Mouse (Mus musculus) midbrain, embryonic 12.5 days (tissue): ENCODE data around the gene Slamf9. TPM values are rescaled to one million over a fixed set of nuclear protein-coding genes. Genes with fewer than 3 reads are reported as not detected.
A peak's percentile ranks its signal among the peaks of the same experiment; 100 is the strongest.

Experiments
- ATAC-seq: fragments of 200-750 bp; cut with Nextera tagmentation; 2 replicates; pipeline ENCODE4 v1.8.0; 2017; ENCODE audit warnings: low read depth, moderate TSS enrichment, moderate library complexity; ENCODE audit not compliant: low FRiP score
- H3K27ac ChIP-seq: fragments of 300-500 bp; sonication (generic); replicated peaks from 2 replicates; pipeline ENCODE4 v1.5.1; 2016; ENCODE audit warnings: mild to moderate bottlenecking
- H3K27me3 ChIP-seq: fragments of 300-500 bp; sonication (generic); 2 replicates; pipeline ENCODE4 v1.6.1; 2016; ENCODE audit warnings: mild to moderate bottlenecking
- H3K36me3 ChIP-seq: fragments of 300-500 bp; sonication (generic); 2 replicates; pipeline ENCODE4 v1.6.1; 2016
- H3K4me1 ChIP-seq: fragments of 300-500 bp; sonication (generic); 2 replicates; pipeline ENCODE4 v1.6.1; 2016
- H3K4me2 ChIP-seq: fragments of 300-500 bp; sonication (generic); replicated peaks from 2 replicates; pipeline ENCODE4 v1.6.1; 2016; ENCODE audit warnings: mild to moderate bottlenecking, moderate library complexity
- H3K4me3 ChIP-seq: fragments of 300-500 bp; sonication (generic); 2 replicates; pipeline ENCODE4 v1.5.1; 2016; ENCODE audit warnings: mild to moderate bottlenecking
- H3K9ac ChIP-seq: fragments of 300-500 bp; sonication (generic); replicated peaks from 2 replicates; pipeline ENCODE4 v1.6.1; 2016; ENCODE audit warnings: mild to moderate bottlenecking, moderate library complexity
- H3K9me3 ChIP-seq: fragments of 300-500 bp; sonication (generic); 2 replicates; pipeline ENCODE4 v1.6.1; 2016; ENCODE audit warnings: mild to moderate bottlenecking
- WGBS: fragments of 180-500 bp; shearing (Covaris S2); methylation state at CpG from one replicate; pipeline ENCODE4 v1.1.7; 2016; 5-methylcytosine and 5-hydroxymethylcytosine counted together
- polyA plus RNA-seq: library from polyadenylated mRNA; unstranded; fragments of >200 nt; fragmentation: Nextera tagmentation; extraction: Ambion mirVana; gene quantifications from 2 replicates; pipeline ENCODE4 v1.2.1, GENCODE M21; 2016

The Slamf9 gene
- polyA plus RNA-seq, 1 experiment from 2014 or later = 0.18 TPM

DNA sequence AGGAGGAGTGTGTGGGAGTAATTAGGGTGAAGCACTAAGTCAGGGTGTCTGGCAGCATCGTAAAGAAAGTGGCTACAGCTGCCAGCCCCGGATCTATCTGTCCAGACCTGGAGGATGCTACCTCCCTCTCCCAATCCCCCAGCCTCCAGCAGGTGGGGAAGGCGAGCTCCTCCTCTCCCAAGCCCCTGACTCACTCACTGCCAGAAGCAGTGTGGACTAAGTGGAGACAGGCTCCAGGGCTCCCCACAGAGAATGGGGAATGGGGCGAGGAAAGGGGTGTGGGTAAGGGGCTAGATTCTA lies 8.2 kb downstream of the Slamf9 start:
- H3K4me3 ChIP-seq = peak overlapping the region; percentile 73
- peak overlapping the region; percentile 94 for H3K4me2 ChIP-seq
- H3K36me3 ChIP-seq = peaks cover under 1% of the 10 kb centered on the region
- no peak for ATAC-seq
- peak overlapping the region; percentile 68 for H3K27ac ChIP-seq
- H3K4me1 ChIP-seq = peaks cover 53% of the 10 kb centered on the region
- H3K27me3 ChIP-seq = peaks cover 18% of the 10 kb centered on the region
- peak overlapping the region; percentile 80 for H3K9ac ChIP-seq
- H3K9me3 ChIP-seq = no peaks in the 10 kb centered on the region
- WGBS = 11% methylated on average over 4 of the region's 4 CpGs

DNA sequence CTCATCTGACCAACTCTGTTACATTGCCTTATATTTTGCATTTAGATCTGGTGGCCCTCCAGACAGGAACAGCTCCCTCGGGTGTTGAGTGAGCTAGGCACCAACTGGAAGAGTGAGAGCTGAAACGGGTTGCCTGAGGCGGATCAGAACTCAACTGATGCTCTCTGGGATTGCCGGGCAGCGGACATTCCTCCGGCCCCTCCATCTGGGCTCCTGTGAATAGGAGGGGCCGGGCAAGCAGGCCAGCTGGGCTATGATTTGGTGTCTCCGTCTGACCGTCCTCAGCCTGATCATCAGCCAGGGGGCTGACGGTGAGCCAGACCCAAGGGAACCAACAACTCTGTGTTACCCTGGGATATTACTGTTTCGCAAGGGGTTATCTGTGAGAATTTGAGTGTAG lies 9.1 kb downstream of the Slamf9 start:
- Histone ChIP-seq H3K27me3 (peaks cover 13% of the 10 kb centered on the region), H3K36me3 (peaks cover 10% of the 10 kb centered on the region), H3K27ac (no peak overlapping the region; the same call in 1 of the 2 replicates), H3K9ac (peak overlapping the region; percentile 80), H3K4me3 (peak overlapping the region; percentile 73), H3K4me2 (peak overlapping the region; percentile 94), H3K9me3 (no peaks in the 10 kb centered on the region), H3K4me1 (peaks cover 58% of the 10 kb centered on the region)
- ATAC-seq = no peak
- WGBS = 27% methylated on average over 11 of the region's 11 CpGs

DNA sequence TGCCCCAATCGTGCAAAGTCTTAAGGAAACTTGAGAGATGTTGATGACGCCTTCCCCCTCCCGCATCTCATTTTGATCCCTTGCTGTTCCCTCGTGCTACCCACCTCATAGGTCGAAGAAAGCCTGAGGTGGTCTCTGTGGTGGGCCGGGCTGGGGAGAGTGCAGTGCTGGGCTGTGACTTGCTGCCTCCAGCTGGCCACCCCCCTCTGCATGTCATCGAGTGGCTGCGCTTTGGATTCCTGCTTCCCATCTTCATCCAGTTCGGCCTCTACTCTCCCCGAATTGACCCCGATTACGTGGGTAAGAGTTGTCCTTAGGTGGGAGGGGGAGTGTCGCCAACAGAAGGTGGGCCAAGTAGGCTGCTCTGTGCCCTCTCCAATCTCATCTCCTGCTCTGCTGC lies 9.5 kb downstream of the Slamf9 start:
- Histone ChIP-seq H3K27ac (no peak overlapping the region; the same call in 1 of the 2 replicates), H3K27me3 (peaks cover 10% of the 10 kb centered on the region), H3K9me3 (no peaks in the 10 kb centered on the region), H3K4me2 (peak overlapping the region; percentile 94), H3K4me3 (peak overlapping the region; percentile 73), H3K9ac (peak overlapping the region; percentile 80), H3K36me3 (peaks cover 14% of the 10 kb centered on the region), H3K4me1 (peaks cover 58% of the 10 kb centered on the region)
- no peak for ATAC-seq
- 59% methylated on average over 13 of the region's 13 CpGs for WGBS

DNA sequence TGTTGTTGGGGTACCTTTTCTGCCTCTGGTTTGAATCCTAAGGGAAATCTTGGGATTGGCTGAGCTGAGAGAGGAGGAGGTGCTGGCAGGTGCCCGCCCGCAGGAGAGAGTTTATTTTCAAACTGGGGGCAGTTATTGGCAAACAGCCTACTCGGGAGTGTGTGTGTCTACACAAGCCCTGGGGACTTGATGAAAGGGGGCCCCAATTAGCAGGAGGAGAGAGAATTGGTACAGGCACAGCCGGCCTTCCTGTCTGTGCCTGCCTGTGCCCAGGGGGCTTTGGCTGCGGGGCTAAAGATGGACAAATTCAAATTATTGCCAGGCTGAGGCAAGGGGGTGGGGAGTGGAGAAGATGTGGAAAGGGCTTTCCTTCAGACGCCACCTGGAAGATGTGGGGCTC lies 10.7 kb downstream of the Slamf9 start:
- H3K4me3 ChIP-seq = peak overlapping the region; percentile 73
- peak overlapping the region; percentile 94 for H3K4me2 ChIP-seq
- WGBS = 11% methylated on average over 6 of the region's 6 CpGs
- H3K36me3 ChIP-seq = peaks cover 17% of the 10 kb centered on the region
- H3K27me3 ChIP-seq = peaks cover 4% of the 10 kb centered on the region
- peaks cover 64% of the 10 kb centered on the region for H3K4me1 ChIP-seq
- H3K9me3 ChIP-seq = no peaks in the 10 kb centered on the region
- peak; percentile 0; the same call in 1 of the 2 replicates for ATAC-seq
- peak overlapping the region; percentile 72 for H3K27ac ChIP-seq
- H3K9ac ChIP-seq = peak overlapping the region; percentile 80; the same call in 1 of the 2 replicates

DNA sequence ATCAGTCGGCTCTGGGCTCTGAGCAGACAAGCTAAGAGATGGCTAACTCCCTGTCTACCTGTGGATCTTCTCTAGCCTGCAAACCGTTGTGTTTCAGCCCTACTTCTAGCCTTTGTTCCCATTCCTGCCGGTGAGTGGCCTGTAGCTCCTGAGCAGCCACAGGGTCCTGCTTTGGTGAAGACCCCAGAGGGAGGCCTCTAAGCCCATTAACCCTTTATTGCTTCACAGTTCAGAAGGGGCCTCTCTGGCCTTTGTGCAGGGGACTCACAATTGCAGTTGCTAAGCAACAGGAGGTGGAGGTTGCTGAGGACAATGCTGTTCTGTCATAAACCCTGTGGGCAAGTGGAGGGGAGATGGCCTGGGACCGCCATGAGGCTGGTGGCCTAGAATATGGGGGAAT lies 11.1 kb downstream of the Slamf9 start:
- peaks cover 63% of the 10 kb centered on the region for H3K4me1 ChIP-seq
- H3K4me3 ChIP-seq = peak overlapping the region; percentile 73
- WGBS = 6% methylated on average over 4 of the region's 4 CpGs
- ATAC-seq = peak; percentile 20; the same call in 1 of the 2 replicates
- no peaks in the 10 kb centered on the region for H3K27me3 ChIP-seq
- H3K9ac ChIP-seq = peak overlapping the region; percentile 80; the same call in 1 of the 2 replicates
- H3K4me2 ChIP-seq = peak overlapping the region; percentile 94
- peaks cover 20% of the 10 kb centered on the region for H3K36me3 ChIP-seq
- H3K9me3 ChIP-seq = no peaks in the 10 kb centered on the region
- H3K27ac ChIP-seq = peak overlapping the region; percentile 72

- H3K9ac ChIP-seq = peak overlapping the region; percentile 80; the same call in 1 of the 2 replicates
- H3K4me2 ChIP-seq = peak overlapping the region; percentile 94
- H3K4me3 ChIP-seq = peak overlapping the region; percentile 73
- no peaks in the 10 kb centered on the region for H3K27me3 ChIP-seq
- H3K27ac ChIP-seq = peak overlapping the region; percentile 72
- H3K36me3 ChIP-seq = peaks cover 24% of the 10 kb centered on the region
- H3K4me1 ChIP-seq = peaks cover 59% of the 10 kb centered on the region
- 20% methylated on average over 5 of the region's 5 CpGs for WGBS
- H3K9me3 ChIP-seq = no peaks in the 10 kb centered on the region
- ATAC-seq = no peak
These were observed 11.5 kb downstream of the Slamf9 start for GRCm38 (mm10) chr1:172486651-172487050.

GRCm38 (mm10) chr1:172487859-172488258 lies 12.7 kb downstream of the Slamf9 start:
- ATAC-seq = no peak
- Histone ChIP-seq H3K4me2 (no peak overlapping the region), H3K4me3 (no peak overlapping the region), H3K4me1 (peaks cover 58% of the 10 kb centered on the region), H3K27ac (no peak overlapping the region), H3K36me3 (peaks cover 36% of the 10 kb centered on the region), H3K9me3 (no peaks in the 10 kb centered on the region), H3K9ac (no peak overlapping the region), H3K27me3 (no peaks in the 10 kb centered on the region)
- 87% methylated on average over 4 of the region's 4 CpGs for WGBS

DNA sequence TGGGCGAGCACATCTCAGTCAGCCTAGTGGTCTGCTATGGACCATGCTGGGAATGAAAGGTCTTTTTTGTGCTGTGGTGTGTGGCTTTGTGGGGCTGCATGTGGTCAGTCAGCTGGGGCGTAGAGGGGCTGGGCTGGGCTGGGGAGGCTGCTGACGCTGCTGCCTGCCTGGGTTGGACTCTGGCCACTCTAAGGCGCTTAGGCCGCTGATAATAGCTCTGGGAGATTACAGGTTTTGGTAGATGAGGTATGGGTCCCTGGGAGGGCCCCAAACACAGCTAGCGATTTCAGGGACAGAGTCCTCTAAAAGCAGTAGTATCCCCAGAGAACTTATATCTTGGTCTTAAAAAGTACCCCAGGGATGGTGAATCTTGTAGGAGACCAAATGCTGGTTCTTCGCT lies 13.7 kb downstream of the Slamf9 start:
- no peak overlapping the region for H3K9ac ChIP-seq
- H3K36me3 ChIP-seq = peaks cover 45% of the 10 kb centered on the region

DNA sequence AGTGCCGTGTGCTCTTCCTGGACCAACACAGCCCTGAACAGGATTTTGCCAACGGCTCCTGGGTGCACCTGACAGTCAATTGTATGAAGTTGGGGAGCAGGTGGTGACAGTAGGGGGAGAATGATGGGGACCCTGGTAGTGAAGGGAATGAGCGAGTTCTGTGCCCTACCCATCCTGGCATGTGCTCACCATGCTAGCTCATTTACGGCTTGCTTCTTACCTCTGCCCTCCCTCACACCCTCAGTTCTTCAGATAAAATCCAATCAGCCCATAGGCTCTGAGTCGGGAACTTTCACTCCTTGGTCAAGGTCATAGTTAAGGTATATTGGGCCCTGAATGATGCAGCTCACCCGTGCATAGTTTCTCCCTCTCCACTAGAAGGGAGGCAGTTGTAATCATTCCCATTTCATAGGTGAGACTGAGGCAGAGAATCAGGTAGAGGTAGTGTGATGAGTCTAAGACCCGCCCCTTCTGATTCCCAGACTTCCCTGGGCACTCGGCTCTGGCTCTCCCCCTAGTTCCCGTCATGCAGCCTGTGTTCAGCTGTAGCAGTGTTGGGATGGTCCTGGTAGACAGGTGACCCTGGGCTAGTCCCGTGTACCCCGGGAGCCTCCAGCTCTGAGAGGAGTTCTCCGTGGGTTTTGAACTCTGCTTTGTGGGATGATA lies 14.6 kb downstream of the Slamf9 start:
- Histone ChIP-seq H3K9ac (peak overlapping the region; percentile 32; the same call in 1 of the 2 replicates), H3K27ac (no peak overlapping the region), H3K4me3 (no peak overlapping the region), H3K4me2 (peak overlapping the region; percentile 27), H3K9me3 (no peaks in the 10 kb centered on the region), H3K4me1 (peaks cover 40% of the 10 kb centered on the region), H3K27me3 (no peaks in the 10 kb centered on the region), H3K36me3 (peaks cover 54% of the 10 kb centered on the region)
- ATAC-seq = peak; percentile 0; the same call in 1 of the 2 replicates
- 58% methylated on average over 12 of the region's 12 CpGs for WGBS

More for the DNA sequence above, 13.7 kb downstream of the Slamf9 start:
- Histone ChIP-seq H3K27me3 (no peaks in the 10 kb centered on the region), H3K4me3 (no peak overlapping the region), H3K4me1 (peaks cover 48% of the 10 kb centered on the region), H3K9me3 (no peaks in the 10 kb centered on the region), H3K27ac (no peak overlapping the region), H3K4me2 (no peak overlapping the region)
- no peak for ATAC-seq
- WGBS = 77% methylated on average over 7 of the region's 7 CpGs

GRCm38 (mm10) chr1:172490261-172490661 lies 15.1 kb downstream of the Slamf9 start:
- peak; percentile 44 for ATAC-seq
- H3K36me3 ChIP-seq = peaks cover 60% of the 10 kb centered on the region
- peaks cover 34% of the 10 kb centered on the region for H3K4me1 ChIP-seq
- no peak overlapping the region for H3K4me3 ChIP-seq
- peak overlapping the region; percentile 27 for H3K4me2 ChIP-seq
- no peak overlapping the region for H3K27ac ChIP-seq
- H3K9me3 ChIP-seq = no peaks in the 10 kb centered on the region
- WGBS = 10% methylated on average over 10 of the region's 10 CpGs
- H3K27me3 ChIP-seq = no peaks in the 10 kb centered on the region
- H3K9ac ChIP-seq = peak overlapping the region; percentile 32; the same call in 1 of the 2 replicates

- Histone ChIP-seq H3K4me2 (no peak overlapping the region), H3K4me1 (peaks cover 16% of the 10 kb centered on the region), H3K9ac (no peak overlapping the region), H3K4me3 (no peak overlapping the region), H3K36me3 (peaks cover 78% of the 10 kb centered on the region), H3K27ac (no peak overlapping the region), H3K9me3 (no peaks in the 10 kb centered on the region), H3K27me3 (0 out of 2 replicates have a peak, but pooled peaks cover 1% of the 10 kb centered on the region)
- no peak for ATAC-seq
- 93% methylated on average over 8 of the region's 8 CpGs for WGBS
These were observed 16.9 kb downstream of the Slamf9 start for GRCm38 (mm10) chr1:172492047-172492446.

DNA sequence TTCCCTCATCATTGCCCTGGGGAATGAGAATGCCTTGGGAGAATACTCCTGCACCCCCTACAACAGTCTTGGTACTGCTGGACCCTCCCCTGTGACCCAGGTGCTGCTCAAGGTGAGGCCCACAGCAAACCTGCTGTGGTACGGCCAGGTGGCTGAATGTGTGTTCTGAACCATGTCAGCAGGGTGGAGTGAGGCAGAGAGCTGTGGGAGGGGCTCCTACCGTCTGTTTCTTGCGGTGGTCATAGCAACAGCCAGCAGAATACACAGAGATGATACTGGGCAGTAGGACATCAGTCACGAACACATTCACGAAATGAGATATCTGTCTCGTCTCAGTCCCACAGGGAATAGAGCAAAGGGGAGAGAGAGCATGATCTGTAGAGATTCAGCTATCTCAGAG lies 18.4 kb downstream of the Slamf9 start:
- H3K4me1 ChIP-seq = peaks cover 9% of the 10 kb centered on the region
- no peak overlapping the region for H3K4me3 ChIP-seq
- H3K27ac ChIP-seq = no peak overlapping the region
- H3K9me3 ChIP-seq = no peaks in the 10 kb centered on the region
- H3K36me3 ChIP-seq = peaks cover 89% of the 10 kb centered on the region
- 81% methylated on average over 6 of the region's 6 CpGs for WGBS
- H3K9ac ChIP-seq = no peak overlapping the region
- H3K27me3 ChIP-seq = peaks cover 14% of the 10 kb centered on the region
- no peak for ATAC-seq
- no peak overlapping the region for H3K4me2 ChIP-seq
